Mouse (Mus musculus): ENCODE data around the gene Themis2. TPM values are rescaled to one million over a fixed set of nuclear protein-coding genes. Genes with fewer than 3 reads are reported as not detected.

The Themis2 gene
- polyA plus RNA-seq (2012; rRNA removed), result 9.9 and 11.4 TPM in 2 replicates

- no peaks in the 10 kb centered on the region for H3K36me3 ChIP-seq (ENCODE audit: control insufficient read depth, insufficient read depth, low read length)
- no peak within 1 kb of the TSS for H3K27ac ChIP-seq (ENCODE audit: control insufficient read depth, insufficient read depth, low read length)
- peak within 1 kb of the TSS; percentile 61 for H3K4me3 ChIP-seq (ENCODE audit: control insufficient read depth, insufficient read depth, low read length)
- peak; percentile 83 for DNase-seq
- peak; percentile 40; the same call in 1 of the 2 replicates for TF ChIP-seq POLR2A (IDR thresholded peaks at IDR 0.05; ENCODE audit: control insufficient read depth, extremely low read depth, insufficient read depth, low read length, poor library complexity)
- TF ChIP-seq CTCF (IDR thresholded peaks at IDR 0.05; ENCODE audit: borderline replicate concordance, control insufficient read depth, extremely low read depth, insufficient read depth, low read length, poor library complexity), result no peak; the same call in 1 of the 2 replicates
- WGBS, result 3% methylated on average over 21 of the region's 21 CpGs
- peaks cover 14% of the 10 kb centered on the region for H3K4me1 ChIP-seq (replicated peaks; ENCODE audit: control insufficient read depth, insufficient read depth, low read length)
- H3K27me3 ChIP-seq (ENCODE audit: control insufficient read depth, insufficient read depth, low read length), result peaks cover 2% of the 10 kb centered on the region; the same call in 1 of the 2 replicates
Measured at GRCm38 (mm10) chr4:132796196-132796886, at the start of gene Themis2. Themis2 (minus strand) TSS chr4:132796387.

- no peak for DNase-seq
- Histone ChIP-seq H3K27me3 (ENCODE audit: control insufficient read depth, insufficient read depth, low read length) (no peaks in the 10 kb centered on the region), H3K27ac (ENCODE audit: control insufficient read depth, insufficient read depth, low read length) (no peak overlapping the region), H3K4me3 (ENCODE audit: control insufficient read depth, insufficient read depth, low read length) (no peak overlapping the region), H3K36me3 (ENCODE audit: control insufficient read depth, insufficient read depth, low read length) (peaks cover 17% of the 10 kb centered on the region), H3K4me1 (replicated peaks; ENCODE audit: control insufficient read depth, insufficient read depth, low read length) (peaks cover 6% of the 10 kb centered on the region; the same call in 1 of the 2 replicates)
- TF ChIP-seq POLR2A (IDR thresholded peaks at IDR 0.05; ENCODE audit: control insufficient read depth, extremely low read depth, insufficient read depth, low read length, poor library complexity), result no peak
- TF ChIP-seq CTCF (IDR thresholded peaks at IDR 0.05; ENCODE audit: borderline replicate concordance, control insufficient read depth, extremely low read depth, insufficient read depth, low read length, poor library complexity), result no peak
- 97% methylated on average over 1 of the region's 1 CpGs for WGBS
Measured at GRCm38 (mm10) chr4:132843705-132844071, 47.5 kb upstream of the Themis2 start.

GRCm38 (mm10) chr4:132842970-132843704, 47.0 kb upstream of the Themis2 start, which contains the start of gene Ppp1r8:
Ppp1r8 (minus strand) TSS chr4:132843169.
- Histone ChIP-seq H3K27ac (ENCODE audit: control insufficient read depth, insufficient read depth, low read length) (no peak within 1 kb of the TSS), H3K4me3 (ENCODE audit: control insufficient read depth, insufficient read depth, low read length) (peak within 1 kb of the TSS; percentile 78), H3K36me3 (ENCODE audit: control insufficient read depth, insufficient read depth, low read length) (peaks cover 22% of the 10 kb centered on the region), H3K27me3 (ENCODE audit: control insufficient read depth, insufficient read depth, low read length) (no peaks in the 10 kb centered on the region), H3K4me1 (replicated peaks; ENCODE audit: control insufficient read depth, insufficient read depth, low read length) (peaks cover 6% of the 10 kb centered on the region; the same call in 1 of the 2 replicates)
- under 1% methylated on average over 40 of the region's 40 CpGs for WGBS
- peak; percentile 90 for DNase-seq
- TF ChIP-seq CTCF (IDR thresholded peaks at IDR 0.05; ENCODE audit: borderline replicate concordance, control insufficient read depth, extremely low read depth, insufficient read depth, low read length, poor library complexity) (peak; percentile 82), POLR2A (IDR thresholded peaks at IDR 0.05; ENCODE audit: control insufficient read depth, extremely low read depth, insufficient read depth, low read length, poor library complexity) (peak; percentile 98)

GRCm38 (mm10) chr4:132842281-132842906, 46.2 kb upstream of the Themis2 start:
- WGBS, result under 1% methylated on average over 30 of the region's 30 CpGs
- TF ChIP-seq CTCF (IDR thresholded peaks at IDR 0.05; ENCODE audit: borderline replicate concordance, control insufficient read depth, extremely low read depth, insufficient read depth, low read length, poor library complexity), result no peak
- TF ChIP-seq POLR2A (IDR thresholded peaks at IDR 0.05; ENCODE audit: control insufficient read depth, extremely low read depth, insufficient read depth, low read length, poor library complexity), result no peak
- Histone ChIP-seq H3K4me1 (replicated peaks; ENCODE audit: control insufficient read depth, insufficient read depth, low read length) (0 out of 2 replicates have a peak, but pooled peaks cover 6% of the 10 kb centered on the region), H3K27ac (ENCODE audit: control insufficient read depth, insufficient read depth, low read length) (no peak overlapping the region), H3K4me3 (ENCODE audit: control insufficient read depth, insufficient read depth, low read length) (peak overlapping the region; percentile 78), H3K36me3 (ENCODE audit: control insufficient read depth, insufficient read depth, low read length) (peaks cover 22% of the 10 kb centered on the region), H3K27me3 (ENCODE audit: control insufficient read depth, insufficient read depth, low read length) (no peaks in the 10 kb centered on the region)
- DNase-seq, result peak; percentile 39

GRCm38 (mm10) chr4:132841493-132841892, 45.3 kb upstream of the Themis2 start:
- 50% methylated on average over 3 of the region's 3 CpGs for WGBS
- no peak for TF ChIP-seq POLR2A (IDR thresholded peaks at IDR 0.05; ENCODE audit: control insufficient read depth, extremely low read depth, insufficient read depth, low read length, poor library complexity)
- TF ChIP-seq CTCF (IDR thresholded peaks at IDR 0.05; ENCODE audit: borderline replicate concordance, control insufficient read depth, extremely low read depth, insufficient read depth, low read length, poor library complexity), result no peak
- peaks cover 30% of the 10 kb centered on the region for H3K36me3 ChIP-seq (ENCODE audit: control insufficient read depth, insufficient read depth, low read length)
- H3K27me3 ChIP-seq (ENCODE audit: control insufficient read depth, insufficient read depth, low read length), result no peaks in the 10 kb centered on the region
- DNase-seq, result no peak
- H3K4me3 ChIP-seq (ENCODE audit: control insufficient read depth, insufficient read depth, low read length), result no peak overlapping the region
- H3K27ac ChIP-seq (ENCODE audit: control insufficient read depth, insufficient read depth, low read length), result no peak overlapping the region
- 0 out of 2 replicates have a peak, but pooled peaks cover 6% of the 10 kb centered on the region for H3K4me1 ChIP-seq (replicated peaks; ENCODE audit: control insufficient read depth, insufficient read depth, low read length)
